ENCODE assay signal across 8 mouse cellular contexts in genomic region chr11:80382626-80383018, GRCm38 (mm10). TPM values are rescaled to one million over a fixed set of nuclear protein-coding genes. Genes with fewer than 3 reads are reported as not detected.
DNase-seq lines count a peak whose midpoint lies in the region; ATAC-seq and TF ChIP-seq lines count a peak whose summit lies in the region.

No protein-coding gene starts in this region.

- TF ChIP-seq CTCF in left cerebral cortex, adult 2 months (IDR thresholded peaks at IDR 0.05) = no peak
- no peak for TF ChIP-seq CTCF in embryonic fibroblast, embryonic 13.5 days (IDR thresholded peaks at IDR 0.05; ENCODE audit: borderline replicate concordance, insufficient read depth, low read length)

- peak in 1 of 2 experiments; percentile 18 for DNase-seq in left cerebral cortex, adult 2 months (ENCODE audit: extremely low spot score in 1 of 2, low spot score in 2 of 2)
- DNase-seq in left cerebral cortex, postnatal 25 days (ENCODE audit: low spot score in 2 of 2) = no peak
- peak; percentile 36 for DNase-seq in R1 (ENCODE audit: low read depth, low spot score)
- DNase-seq in right cerebral cortex, postnatal 25 days = peak; percentile 40
- no peak for DNase-seq in retina, postnatal 1 day

- H3K4me1 ChIP-seq in embryonic fibroblast, embryonic 13.5 days (ENCODE audit: control insufficient read depth, insufficient read depth, low read length) = 0 out of 2 replicates have a peak, but pooled peaks cover 3% of the 10 kb centered on the region
- H3K4me1 ChIP-seq in hindbrain, embryonic 13.5 days (replicated peaks) = peaks cover 39% of the 10 kb centered on the region
- peaks cover 17% of the 10 kb centered on the region for H3K4me1 ChIP-seq in lung, embryonic 16.5 days (replicated peaks; ENCODE audit: control insufficient read depth, insufficient read depth, low read length)

- H3K4me3 ChIP-seq in left cerebral cortex, adult 2 months = peak overlapping the region; percentile 70
- H3K4me3 ChIP-seq in embryonic fibroblast, embryonic 13.5 days (ENCODE audit: insufficient read depth, low read length) = peak overlapping the region; percentile 64
- H3K4me3 ChIP-seq in hindbrain, embryonic 13.5 days = peak overlapping the region; percentile 94
- peak overlapping the region; percentile 97 for H3K4me3 ChIP-seq in lung, embryonic 16.5 days (ENCODE audit: low read length)

- H3K9ac ChIP-seq in hindbrain, embryonic 13.5 days = peak overlapping the region; percentile 96
- peak overlapping the region; percentile 99 for H3K9ac ChIP-seq in lung, embryonic 16.5 days (ENCODE audit: low read length)

- H3K27me3 ChIP-seq in hindbrain, embryonic 13.5 days = no peaks in the 10 kb centered on the region
- H3K27me3 ChIP-seq in lung, embryonic 16.5 days (ENCODE audit: control insufficient read depth, insufficient read depth, low read depth, low read length) = no peaks in the 10 kb centered on the region

- H3K36me3 ChIP-seq in hindbrain, embryonic 13.5 days = peaks cover 4% of the 10 kb centered on the region
- H3K36me3 ChIP-seq in lung, embryonic 16.5 days (ENCODE audit: control insufficient read depth, insufficient read depth, low read length) = peaks cover 6% of the 10 kb centered on the region

- TF ChIP-seq POLR2A in embryonic fibroblast, embryonic 13.5 days (IDR thresholded peaks at IDR 0.05; ENCODE audit: low read depth, low read length) = 0 out of 2 replicates have a peak, but pooled peaks have one; percentile 12

- H3K9me3 ChIP-seq in hindbrain, embryonic 13.5 days = no peaks in the 10 kb centered on the region
- H3K9me3 ChIP-seq in lung, embryonic 16.5 days (ENCODE audit: control insufficient read depth, low read length) = no peaks in the 10 kb centered on the region

- peak overlapping the region; percentile 62 for H3K4me2 ChIP-seq in hindbrain, embryonic 13.5 days
- peak overlapping the region; percentile 50 for H3K4me2 ChIP-seq in lung, embryonic 16.5 days (ENCODE audit: low read depth, low read length)

- H3K27ac ChIP-seq in left cerebral cortex, adult 2 months = peak overlapping the region; percentile 98
- peak overlapping the region; percentile 85 for H3K27ac ChIP-seq in embryonic fibroblast, embryonic 13.5 days (ENCODE audit: insufficient read depth, low read length)
- peak overlapping the region; percentile 94 for H3K27ac ChIP-seq in hindbrain, embryonic 13.5 days
- peak overlapping the region; percentile 92 for H3K27ac ChIP-seq in lung, embryonic 16.5 days (ENCODE audit: low read length)

- intact Hi-C loops in left cerebral cortex, adult 2 months (cut with DNase I) = no loop called here
- intact Hi-C loops in left cerebral cortex, postnatal 25 days (cut with DNase I) = no loop called here

- peak; percentile 36; the same call in 1 of the 2 replicates for ATAC-seq in hindbrain, embryonic 13.5 days (ENCODE audit: low FRiP score)
- peak; percentile 24 for ATAC-seq in lung, embryonic 16.5 days (ENCODE audit: low read depth)

- 8% methylated on average over 12 of the region's 12 CpGs for WGBS in hindbrain, embryonic 13.5 days
- 1% methylated on average over 12 of the region's 12 CpGs for WGBS in lung, embryonic 16.5 days

RNA-seq across cellular contexts. Expression of gene Zfp207, which starts 0.5 kb away (rescaled TPM):
- 100 to 1,000 TPM; 132 to 135 TPM for total RNA-seq in left cerebral cortex, adult 2 months (2021)
- total RNA-seq in left cerebral cortex, postnatal 25 days (2021) = 100 to 1,000 TPM; 132 to 142 TPM
- 178 and 208 TPM in 2 replicates for polyA plus RNA-seq in embryonic fibroblast, embryonic 13.5 days (2011; ENCODE audit: insufficient read length, low read depth, missing spikeins)
- polyA plus RNA-seq in hindbrain, embryonic 13.5 days (2015; fragmentation: Nextera tagmentation; extraction: Ambion mirVana) = 210 and 214 TPM in 2 replicates
- 229 and 240 TPM in 2 replicates for polyA plus RNA-seq in lung, embryonic 16.5 days (2015; fragmentation: Nextera tagmentation; extraction: Ambion mirVana)

RNA-seq across cellular contexts. Expression of gene 5730455P16Rik, which starts 4.8 kb away (rescaled TPM):
- 10 to 100 TPM; 47.8 to 51.7 TPM for total RNA-seq in left cerebral cortex, adult 2 months (2021)
- total RNA-seq in left cerebral cortex, postnatal 25 days (2021) = 10 to 100 TPM; 46.8 to 50.1 TPM
- polyA plus RNA-seq in embryonic fibroblast, embryonic 13.5 days (2011; ENCODE audit: insufficient read length, low read depth, missing spikeins) = 27.0 and 38.4 TPM in 2 replicates
- 30.8 and 37.3 TPM in 2 replicates for polyA plus RNA-seq in hindbrain, embryonic 13.5 days (2015; fragmentation: Nextera tagmentation; extraction: Ambion mirVana)
- 17.5 and 19.4 TPM in 2 replicates for polyA plus RNA-seq in lung, embryonic 16.5 days (2015; fragmentation: Nextera tagmentation; extraction: Ambion mirVana)

RNA-seq across cellular contexts. Expression of gene Psmd11, which starts 45.8 kb away (rescaled TPM):
- 100 to 1,000 TPM; 102 to 103 TPM for total RNA-seq in left cerebral cortex, adult 2 months (2021)
- total RNA-seq in left cerebral cortex, postnatal 25 days (2021) = 100 to 1,000 TPM in 1 of 2 experiments, 10 to 100 TPM in 1; 93.5 to 110 TPM
- polyA plus RNA-seq in embryonic fibroblast, embryonic 13.5 days (2011; ENCODE audit: insufficient read length, low read depth, missing spikeins) = 131 and 170 TPM in 2 replicates
- 293 and 331 TPM in 2 replicates for polyA plus RNA-seq in hindbrain, embryonic 13.5 days (2015; fragmentation: Nextera tagmentation; extraction: Ambion mirVana)
- 277 and 300 TPM in 2 replicates for polyA plus RNA-seq in lung, embryonic 16.5 days (2015; fragmentation: Nextera tagmentation; extraction: Ambion mirVana)

Comparison
In these comparisons a context has a peak if more than half of its experiments do, and no peak if none do; other contexts are left out.
1. DNase-seq: peak in R1 (single experiment) and right cerebral cortex, postnatal 25 days (single experiment); none in left cerebral cortex, postnatal 25 days (0 of 2) and retina, postnatal 1 day (single experiment).
2. Peak in every context shown above with its lines, with median percentiles within 50 percentile points of each other: H3K27ac ChIP-seq and H3K4me3 ChIP-seq.